Mouse (Mus musculus) liver, adult 2 months (tissue): ENCODE results near the gene Kirrel3.

ENCODE experiments used
- CTCF ChIP-seq: fragments of 200-500 bp; IDR thresholded peaks from 2 replicates; pipeline ENCODE4 v1.5.1; 2011; ENCODE audit warnings: low read depth, low read length, control low read depth
- POLR2A ChIP-seq: fragments of 200-500 bp; IDR thresholded peaks from 2 replicates; pipeline ENCODE4 v1.6.1; 2011; ENCODE audit warnings: low read length, control low read depth; ENCODE audit not compliant: insufficient read depth; ENCODE audit errors: extremely low read depth

- no peak for TF ChIP-seq CTCF
- TF ChIP-seq POLR2A, result no peak
These were observed 476.6 kb downstream of the Kirrel3 start for GRCm38 (mm10) chr9:34962251-34962650.
